Mouse (Mus musculus) spleen, adult 2 months (tissue): ENCODE data around the gene 4930558K02Rik. TPM values are rescaled to one million over a fixed set of nuclear protein-coding genes. Genes with fewer than 3 reads are reported as not detected.

Experiments
- DNase-seq, 2 experiments: peaks; one replicate each; pipeline versions ENCODE4 v3.0.0 to v3.0.0-alpha.2; 2012 to 2021; ENCODE audit warnings: low spot score in 2 of 2, low read depth in 1 of 2
- H3K27ac ChIP-seq: fragments of 200-500 bp; 2 replicates; pipeline ENCODE4 v1.5.1; 2012; ENCODE audit warnings: low read length, inconsistent platforms; ENCODE audit not compliant: insufficient read depth
- H3K27me3 ChIP-seq: fragments of 200-500 bp; 2 replicates; pipeline ENCODE4 v1.6.1; 2012; ENCODE audit warnings: mild to moderate bottlenecking, moderate library complexity, low read length, inconsistent platforms; ENCODE audit not compliant: control insufficient read depth, insufficient read depth
- H3K36me3 ChIP-seq: fragments of 200-500 bp; 2 replicates; pipeline ENCODE4 v1.6.1; 2012; ENCODE audit warnings: mild to moderate bottlenecking, low read length, inconsistent platforms; ENCODE audit not compliant: control insufficient read depth, insufficient read depth
- H3K4me1 ChIP-seq: fragments of 200-500 bp; 2 replicates; pipeline ENCODE4 v1.6.1; 2011; ENCODE audit warnings: inconsistent platforms; ENCODE audit not compliant: control insufficient read depth, insufficient read depth, insufficient read length
- H3K4me3 ChIP-seq: fragments of 200-500 bp; 2 replicates; pipeline ENCODE4 v1.5.1; 2011; ENCODE audit warnings: mild to moderate bottlenecking, inconsistent platforms; ENCODE audit not compliant: insufficient read depth, insufficient read length; ENCODE audit errors: extremely low read depth
- CTCF ChIP-seq: fragments of 200-500 bp; IDR thresholded peaks from 2 replicates; pipeline ENCODE4 v1.5.1; 2011; ENCODE audit warnings: mild to moderate bottlenecking, inconsistent platforms; ENCODE audit not compliant: insufficient read depth, insufficient read length, insufficient replicate concordance; ENCODE audit errors: extremely low read depth
- POLR2A ChIP-seq: fragments of 200-500 bp; IDR thresholded peaks from 2 replicates; pipeline ENCODE4 v1.6.1; 2011; ENCODE audit warnings: low read depth, low read length, inconsistent platforms
- WGBS: fragments of 180-500 bp; shearing (Covaris S2); methylation state at CpG from one replicate; pipeline ENCODE4 v1.1.7; 2018; 5-methylcytosine and 5-hydroxymethylcytosine counted together
- polyA plus RNA-seq: library from polyadenylated mRNA; depleted of rRNA; stranded (reverse); fragments of >200 nt; gene quantifications from 2 replicates; pipeline ENCODE4 v1.2.3, GENCODE M21; 2012

4930558K02Rik gene
- polyA plus RNA-seq, 1 experiment, result not detected

DNA sequence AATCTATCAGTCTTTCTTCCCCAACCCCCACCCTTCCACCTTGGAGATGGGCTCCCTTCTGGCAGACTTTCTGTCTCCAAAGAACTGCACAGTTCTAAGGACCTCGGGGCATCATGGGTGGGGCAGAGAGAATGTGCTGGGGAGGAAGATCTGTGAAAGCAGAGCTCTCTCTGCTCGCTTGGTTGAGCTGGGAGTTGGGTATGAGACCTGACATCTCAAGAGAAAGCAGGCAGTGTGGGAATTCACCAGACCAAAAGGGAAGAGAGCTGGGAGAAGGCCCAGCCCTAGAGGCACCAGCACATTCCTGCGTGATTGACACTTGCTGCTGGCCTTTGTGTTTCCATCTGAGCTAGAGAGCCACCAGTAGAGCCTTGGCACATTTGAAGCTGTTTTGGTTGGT is 63.4 kb downstream of the 4930558K02Rik start:
- no peak for DNase-seq
- TF ChIP-seq CTCF, result no peak
- no peak for TF ChIP-seq POLR2A
- H3K27me3 ChIP-seq, result no peaks in the 10 kb centered on the region
- WGBS, result 81% methylated on average over 3 of the region's 3 CpGs
- peaks cover 25% of the 10 kb centered on the region; the same call in 1 of the 2 replicates for H3K4me1 ChIP-seq
- no peak overlapping the region for H3K4me3 ChIP-seq
- no peaks in the 10 kb centered on the region for H3K36me3 ChIP-seq
- no peak overlapping the region for H3K27ac ChIP-seq

DNA sequence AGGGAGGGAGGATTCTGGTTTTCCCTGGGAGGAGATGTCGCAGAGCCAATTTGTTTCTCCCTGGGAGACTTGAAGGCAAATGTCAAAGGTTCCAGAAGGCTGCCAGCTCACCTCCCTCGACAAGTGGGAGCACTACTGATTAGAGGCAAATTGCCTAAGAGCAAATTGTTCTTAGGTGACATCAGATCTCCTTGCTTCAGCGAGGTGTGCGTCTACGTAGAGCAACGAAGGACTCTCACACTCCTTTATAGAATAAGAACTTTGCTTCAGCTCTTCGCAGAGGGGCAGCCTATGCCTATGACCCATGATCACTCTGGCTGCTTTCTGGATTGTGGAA is 65.8 kb downstream of the 4930558K02Rik start:
- TF ChIP-seq CTCF, result no peak
- H3K36me3 ChIP-seq, result no peaks in the 10 kb centered on the region
- H3K4me1 ChIP-seq, result peaks cover 14% of the 10 kb centered on the region
- H3K27ac ChIP-seq, result no peak overlapping the region
- H3K4me3 ChIP-seq, result no peak overlapping the region
- no peak for DNase-seq
- WGBS, result 86% methylated on average over 7 of the region's 7 CpGs
- no peaks in the 10 kb centered on the region for H3K27me3 ChIP-seq

DNA sequence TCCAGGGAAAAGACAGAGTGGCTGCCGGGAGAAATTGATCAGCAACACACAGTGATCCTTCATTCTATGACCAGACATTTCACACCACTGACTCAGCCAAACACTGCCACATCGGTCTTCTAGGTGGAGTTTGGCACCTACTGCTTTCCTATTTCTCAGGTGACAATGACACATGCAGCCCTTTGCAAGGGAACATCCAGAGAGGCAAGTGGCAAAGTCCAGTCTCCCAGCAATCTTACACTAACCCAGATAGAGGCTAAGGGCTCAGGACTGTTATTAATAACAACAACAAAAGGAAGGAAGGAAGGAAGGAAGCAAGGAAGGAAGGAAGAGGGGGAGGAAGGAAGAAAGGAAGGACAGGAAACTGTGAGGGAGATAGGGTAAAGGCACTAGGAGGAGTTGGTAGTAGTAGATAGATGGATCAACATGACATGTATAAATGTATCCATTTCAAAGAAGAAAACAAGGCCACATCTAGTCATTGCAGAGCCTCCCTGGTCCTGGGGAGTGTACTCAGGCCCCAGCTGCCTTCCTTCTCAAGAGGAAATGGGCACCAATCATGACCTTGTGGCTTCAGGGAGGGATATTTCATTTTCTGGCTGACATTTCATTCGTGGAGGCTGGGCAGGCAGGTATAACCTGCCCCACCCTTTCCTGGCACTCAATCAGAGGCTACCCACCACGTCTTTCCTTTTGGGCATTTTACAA is 66.3 kb downstream of the 4930558K02Rik start:
- Histone ChIP-seq H3K36me3 (no peaks in the 10 kb centered on the region), H3K27ac (no peak overlapping the region), H3K4me1 (peaks cover 13% of the 10 kb centered on the region), H3K4me3 (no peak overlapping the region), H3K27me3 (no peaks in the 10 kb centered on the region)
- no peak for DNase-seq
- TF ChIP-seq CTCF (no peak), POLR2A (no peak)
- 55% methylated on average over 4 of the region's 4 CpGs for WGBS

DNA sequence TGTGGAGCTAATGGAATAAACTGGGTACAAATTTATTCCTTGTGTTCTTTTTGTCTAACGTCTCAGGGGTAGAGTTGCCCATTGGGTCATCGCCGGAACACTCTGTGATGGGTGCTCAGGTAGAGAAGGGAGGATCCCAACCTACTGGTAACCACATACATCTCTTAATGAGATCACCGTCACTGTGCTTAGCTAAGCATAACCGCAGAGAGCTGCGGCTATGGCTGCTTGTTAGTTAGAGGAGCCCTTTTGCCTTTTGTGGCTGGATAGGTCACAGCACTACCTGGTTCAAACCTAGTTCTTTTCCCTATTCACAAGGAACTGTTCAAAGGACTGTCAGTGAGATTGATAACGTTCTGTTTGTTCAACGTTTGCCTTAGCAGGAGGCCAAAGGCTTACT is 70.4 kb downstream of the 4930558K02Rik start:
- 81% methylated on average over 8 of the region's 8 CpGs for WGBS
- TF ChIP-seq POLR2A, result no peak
- no peak for TF ChIP-seq CTCF
- Histone ChIP-seq H3K27me3 (no peaks in the 10 kb centered on the region), H3K36me3 (no peaks in the 10 kb centered on the region), H3K27ac (no peak overlapping the region), H3K4me3 (no peak overlapping the region), H3K4me1 (peaks cover 18% of the 10 kb centered on the region)
- no peak for DNase-seq

DNA sequence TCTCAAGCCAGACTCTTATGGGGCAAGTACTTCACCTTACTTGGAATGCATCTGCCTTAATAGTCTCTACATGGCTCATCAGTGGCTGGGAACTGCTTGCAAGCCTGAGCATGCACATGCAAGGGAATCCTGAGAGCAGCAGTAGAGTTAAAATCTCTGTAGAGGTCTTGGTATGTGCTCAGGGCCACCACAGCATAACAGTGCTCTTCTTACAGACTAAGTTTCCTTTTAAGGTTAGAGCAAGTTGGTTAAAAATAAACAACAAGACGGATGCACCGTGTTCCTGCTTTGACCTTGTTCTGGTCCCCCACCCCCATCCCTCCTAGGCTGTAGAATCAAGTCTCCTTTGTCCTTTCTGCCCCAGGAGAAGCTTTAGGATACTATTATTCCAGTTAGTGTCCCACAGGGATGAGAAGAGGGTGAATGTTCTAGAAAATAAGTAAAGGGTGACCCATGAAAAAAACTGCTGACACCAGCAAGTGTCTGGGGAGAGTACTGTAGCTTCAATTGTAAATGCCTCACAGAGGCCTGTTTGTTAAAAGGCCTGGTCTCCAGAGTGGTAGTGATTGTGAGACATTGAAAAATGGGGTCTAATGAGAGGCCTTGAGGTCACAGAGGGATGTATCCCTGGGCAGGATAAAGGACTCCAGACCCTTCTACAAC is 71.5 kb downstream of the 4930558K02Rik start:
- H3K27ac ChIP-seq, result peak overlapping the region; percentile 5; the same call in 1 of the 2 replicates
- WGBS, result 12% methylated on average over 2 of the region's 2 CpGs
- H3K27me3 ChIP-seq, result no peaks in the 10 kb centered on the region
- TF ChIP-seq POLR2A (no peak), CTCF (no peak)
- H3K4me3 ChIP-seq, result no peak overlapping the region
- H3K4me1 ChIP-seq, result peaks cover 13% of the 10 kb centered on the region
- no peaks in the 10 kb centered on the region for H3K36me3 ChIP-seq
- DNase-seq, result no peak

DNA sequence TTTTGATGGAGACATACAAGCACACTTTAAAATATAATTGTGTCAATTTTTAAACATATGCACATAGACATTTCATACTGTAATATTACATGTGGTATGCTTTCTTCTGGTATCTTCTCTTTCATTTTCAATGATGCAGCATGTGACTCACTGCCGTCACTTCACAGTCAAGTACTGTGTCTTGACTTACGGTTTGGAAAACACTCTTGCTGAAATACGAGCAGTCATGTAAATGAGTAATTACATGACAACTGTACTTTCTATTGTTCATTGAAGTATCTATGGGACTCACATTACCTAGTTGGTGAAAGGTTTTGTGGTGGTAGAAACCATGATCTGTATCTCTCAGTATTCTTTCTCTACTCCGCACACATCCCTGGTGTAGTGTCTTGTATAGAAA is 72.3 kb downstream of the 4930558K02Rik start:
- DNase-seq, result no peak

DNA sequence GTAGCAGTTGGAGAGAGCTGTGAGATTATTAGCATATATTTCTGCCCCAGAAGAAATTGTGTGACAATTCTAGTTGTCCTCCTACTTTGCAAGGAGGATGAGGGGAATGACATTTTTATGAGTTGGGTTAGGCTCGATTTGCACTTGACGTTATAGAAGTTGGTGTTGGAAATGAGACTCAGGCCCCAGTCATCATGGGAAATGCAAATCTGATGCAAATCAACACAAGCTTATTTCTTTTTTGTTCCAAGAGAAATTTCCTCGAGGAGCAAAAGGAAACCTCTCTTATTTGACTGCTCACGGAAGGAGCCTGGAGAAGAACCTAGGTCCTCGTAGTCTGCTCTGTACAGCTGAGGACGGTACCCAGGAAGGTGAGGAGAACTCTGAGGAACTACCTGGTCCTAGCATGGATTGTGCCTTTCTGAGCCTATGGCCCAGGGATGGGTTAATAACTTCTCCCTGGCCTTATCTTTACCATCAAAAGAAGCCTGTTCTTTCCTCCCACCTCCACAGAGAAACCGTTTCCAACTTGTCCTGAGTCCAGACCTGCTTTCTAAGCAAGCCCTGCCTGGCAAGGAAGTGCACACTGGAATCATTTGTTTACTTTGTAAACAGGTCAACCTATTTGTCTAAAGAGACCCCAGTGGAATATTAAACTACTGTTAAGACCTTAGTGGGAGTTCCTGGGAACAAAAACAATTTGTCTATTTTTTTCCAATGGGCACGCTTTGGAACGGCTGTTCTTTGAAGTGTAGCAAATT is 76.6 kb downstream of the 4930558K02Rik start:
- 86% methylated on average over 9 of the region's 9 CpGs for WGBS
- Histone ChIP-seq H3K36me3 (no peaks in the 10 kb centered on the region), H3K4me3 (no peak overlapping the region), H3K27ac (no peak overlapping the region), H3K27me3 (no peaks in the 10 kb centered on the region), H3K4me1 (peaks cover 5% of the 10 kb centered on the region; the same call in 1 of the 2 replicates)
- DNase-seq, result no peak
- no peak for TF ChIP-seq POLR2A
- no peak for TF ChIP-seq CTCF

More for the DNA sequence above, 72.3 kb downstream of the 4930558K02Rik start:
- Histone ChIP-seq H3K4me1 (peaks cover 10% of the 10 kb centered on the region), H3K36me3 (no peaks in the 10 kb centered on the region), H3K27me3 (no peaks in the 10 kb centered on the region), H3K27ac (no peak overlapping the region), H3K4me3 (no peak overlapping the region)
- TF ChIP-seq POLR2A, result no peak
- TF ChIP-seq CTCF, result no peak
- WGBS, result 79% methylated on average over 4 of the region's 4 CpGs
